Mouse (Mus musculus) layer of hippocampus, adult 9-11 months (tissue): Measurements from ENCODE around the gene Tmed4.
"Not testable (repeated sequence)": the region's sequence is repeated elsewhere in the genome, so short reads cannot be mapped to it uniquely, and the experiment has no call there.

Experiments used
- DNase-seq: peaks from one replicate; pipeline ENCODE4 v3.0.0; 2022

Tmed4 gene

DNA sequence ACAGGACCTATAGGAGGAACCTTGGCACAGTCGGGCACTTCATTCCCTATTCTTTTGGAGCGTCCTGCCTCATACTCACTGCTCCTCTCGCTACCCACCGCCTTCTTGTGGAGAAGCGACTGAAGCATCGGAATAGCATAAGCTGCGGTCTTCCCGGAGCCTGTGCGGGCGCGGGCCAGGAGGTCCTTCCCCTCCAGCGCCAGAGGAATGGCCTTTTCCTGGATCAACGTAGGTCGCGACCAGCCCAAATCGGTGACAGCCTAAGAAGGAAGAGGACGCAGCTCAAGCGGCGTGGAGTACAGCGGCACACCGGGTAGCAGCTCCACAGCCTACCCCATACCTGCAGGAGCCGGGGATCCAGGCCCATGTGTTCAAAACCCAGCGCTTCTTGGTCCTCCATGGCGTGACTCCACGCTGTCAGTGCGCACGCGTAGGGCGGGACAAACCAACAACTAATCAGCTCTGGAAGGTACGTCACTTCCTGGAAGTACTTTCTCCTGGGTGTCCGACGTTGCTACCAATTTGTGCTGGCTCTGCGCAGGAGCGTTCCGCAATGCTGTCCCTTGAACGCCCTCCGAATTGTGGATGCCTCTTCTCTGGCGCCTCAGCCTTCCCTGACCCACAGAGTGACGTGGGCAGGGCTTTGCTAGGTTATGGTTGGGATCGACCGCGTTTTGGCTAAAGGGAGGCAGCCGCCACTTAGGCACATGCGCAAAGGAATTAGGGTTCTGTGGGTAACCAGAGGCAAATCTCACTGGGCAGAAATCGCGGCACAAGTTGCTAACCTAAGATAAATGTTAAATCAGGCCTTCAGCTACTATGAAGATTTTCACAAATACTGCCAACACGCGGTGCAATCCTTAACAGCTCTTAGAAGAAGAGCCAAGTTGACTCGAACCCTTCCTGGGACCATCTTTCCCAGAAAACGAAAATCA is 7.1 kb downstream of the Tmed4 start, which contains the start of gene Ddx56:
Ddx56 (minus strand) TSS at position 453 of the 935 bp plus-strand sequence.
- DNase-seq, result peak; percentile 96

DNA sequence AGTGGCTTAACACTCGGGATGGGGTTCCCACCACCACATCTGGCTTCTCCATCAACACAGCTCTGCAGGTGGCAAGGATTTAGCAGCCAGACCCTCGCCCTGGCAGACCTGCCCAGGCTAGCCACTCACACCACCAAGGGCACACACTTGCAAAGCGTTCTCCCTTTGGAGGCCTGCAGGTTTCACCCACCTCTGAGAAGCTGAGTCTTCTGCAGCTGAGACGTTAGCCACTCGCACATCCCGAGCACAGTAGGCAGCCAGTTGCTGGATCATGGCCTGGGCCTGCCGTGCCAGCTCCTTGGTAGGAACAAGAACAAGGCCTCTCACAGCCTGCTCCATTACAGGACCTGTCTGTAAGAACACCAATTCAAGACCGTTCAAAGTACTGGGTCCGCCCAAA is 8.0 kb downstream of the Tmed4 start:
- DNase-seq, result no peak

DNA sequence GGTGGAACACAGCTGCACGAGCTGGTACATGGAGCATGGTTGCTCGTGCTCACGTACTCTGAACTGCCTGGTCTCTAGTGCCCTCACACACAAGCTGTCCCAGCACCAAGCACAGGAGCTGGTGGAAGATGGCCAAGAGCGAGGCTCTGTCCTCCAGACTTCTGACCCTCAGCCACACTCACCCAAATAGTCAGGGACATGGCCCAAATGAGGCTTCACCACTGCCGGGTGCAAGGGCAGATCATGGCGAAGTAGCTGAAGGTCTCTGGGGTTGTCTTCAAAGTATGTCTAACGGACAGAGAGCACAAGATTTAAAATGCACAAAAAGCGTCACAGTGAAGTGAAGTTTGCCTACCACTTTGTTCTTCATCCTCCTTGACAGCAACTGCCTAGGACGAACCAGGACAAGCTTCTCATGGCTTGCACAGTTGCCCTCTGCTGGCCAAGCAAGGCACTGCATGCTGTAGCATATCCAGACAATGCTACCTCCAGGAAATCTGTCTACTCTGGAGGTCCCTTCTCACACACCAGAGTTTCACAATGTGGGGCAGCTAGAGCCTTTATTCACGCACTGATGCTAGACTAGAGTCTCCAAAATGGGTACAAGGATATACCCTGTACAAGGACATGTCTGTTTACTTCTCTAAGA is 13.1 kb downstream of the Tmed4 start:
- peak; percentile 66 for DNase-seq

DNA sequence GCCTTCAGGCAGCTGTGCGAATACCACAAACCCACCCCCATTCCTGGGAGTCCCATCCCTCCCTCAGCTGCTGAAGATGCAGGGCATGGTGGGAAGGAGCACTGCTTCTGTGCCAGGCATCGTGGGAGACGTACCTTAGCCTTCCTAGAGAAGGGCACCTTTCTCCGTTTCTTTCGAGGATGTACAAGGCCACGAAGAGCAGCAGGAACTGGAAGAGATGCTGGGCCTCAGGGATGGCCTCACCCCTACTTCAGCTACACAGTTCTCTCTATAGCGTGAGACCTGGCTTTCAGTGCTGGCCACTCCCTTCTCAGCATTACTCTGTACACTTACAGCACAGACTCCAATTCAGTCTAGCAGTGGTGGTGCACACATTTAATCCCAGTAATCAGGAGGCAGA is 15.3 kb downstream of the Tmed4 start:
- no peak for DNase-seq

DNA sequence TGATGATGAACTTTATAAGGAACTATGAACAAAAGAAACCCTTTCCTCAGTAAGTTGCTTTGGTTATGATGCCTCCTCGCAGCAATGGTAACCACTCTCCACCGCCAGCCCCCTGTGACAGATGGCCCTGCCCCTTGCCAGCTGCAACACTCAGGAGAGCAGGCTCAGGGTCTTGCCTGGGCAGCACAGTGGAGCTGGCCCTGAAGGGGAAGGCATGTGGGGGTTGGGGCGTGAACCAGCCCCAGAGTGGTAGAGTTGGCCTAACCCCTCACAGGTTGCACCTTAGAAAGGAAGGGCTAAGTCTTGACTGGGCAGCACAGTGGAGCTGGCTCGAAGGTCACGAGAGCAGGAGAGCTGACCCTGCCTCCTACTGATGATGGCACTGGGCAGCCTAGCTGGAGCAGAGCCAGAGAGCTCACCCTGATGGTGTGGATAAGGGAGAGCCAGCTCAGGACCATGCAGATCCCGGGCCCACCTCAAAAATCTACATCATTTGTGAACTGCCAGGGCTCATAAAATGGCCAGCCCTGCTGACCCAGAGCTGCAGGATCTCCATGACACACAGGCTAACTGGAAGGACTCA is 18.1 kb downstream of the Tmed4 start:
- DNase-seq, result no peak

DNA sequence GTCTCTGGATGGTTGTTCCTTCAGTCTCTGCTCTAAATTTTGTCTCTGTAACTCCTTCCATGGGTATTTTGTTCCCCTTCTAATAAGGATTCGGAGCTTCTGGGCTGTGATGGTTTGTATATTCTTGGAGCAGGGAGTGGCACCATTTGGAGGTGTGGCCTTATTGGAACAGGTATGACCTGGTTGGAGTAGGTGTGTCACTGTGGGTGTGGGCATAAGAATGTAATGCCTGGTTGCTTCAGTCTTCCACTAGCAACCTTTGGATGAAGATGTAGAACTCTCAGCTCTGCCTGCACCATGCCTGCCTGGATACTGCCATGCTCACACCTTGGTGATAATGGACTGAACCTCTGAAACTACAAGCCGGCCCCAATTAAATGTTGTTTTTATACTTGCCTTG is 20.1 kb downstream of the Tmed4 start:
- DNase-seq, result not testable (repeated sequence)

DNA sequence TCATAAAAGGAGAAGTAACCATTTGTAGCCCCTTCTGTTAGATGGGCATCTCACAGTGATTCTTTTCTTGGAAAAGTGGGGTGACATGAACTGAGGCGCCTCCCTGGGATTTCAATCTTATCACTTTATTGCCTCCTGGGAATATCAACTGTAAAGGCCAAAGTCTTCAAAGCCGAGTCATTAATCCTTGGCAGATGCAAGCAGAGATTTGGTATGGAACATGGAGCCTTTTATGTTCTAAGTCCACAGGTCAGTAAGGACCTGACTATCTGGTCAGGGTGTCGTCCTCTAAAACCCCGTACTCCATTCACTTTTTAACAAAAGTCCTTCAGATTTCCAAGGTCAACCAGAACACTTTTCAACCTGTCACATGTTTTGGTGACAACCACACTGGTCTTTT is 21.8 kb downstream of the Tmed4 start:
- no peak for DNase-seq

DNA sequence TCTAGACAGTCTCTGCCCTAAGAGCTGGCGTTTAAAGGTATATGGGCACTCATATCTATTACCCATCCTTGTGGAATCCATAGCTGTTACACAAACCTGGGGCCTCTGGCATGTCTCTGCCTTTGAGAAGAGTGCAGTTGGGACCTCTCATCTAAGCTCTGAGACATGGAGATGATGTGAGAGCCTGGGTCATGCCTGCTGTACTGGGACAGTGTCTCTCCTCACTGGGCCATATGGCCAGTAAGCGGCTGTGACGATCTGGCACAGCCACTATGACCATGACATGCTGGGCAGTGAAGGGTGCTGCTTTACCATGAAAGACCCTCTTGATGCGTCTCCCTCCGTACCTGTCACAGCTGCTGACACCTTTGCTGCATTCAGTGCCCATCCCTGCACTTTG is 22.4 kb downstream of the Tmed4 start:
- DNase-seq, result no peak

DNA sequence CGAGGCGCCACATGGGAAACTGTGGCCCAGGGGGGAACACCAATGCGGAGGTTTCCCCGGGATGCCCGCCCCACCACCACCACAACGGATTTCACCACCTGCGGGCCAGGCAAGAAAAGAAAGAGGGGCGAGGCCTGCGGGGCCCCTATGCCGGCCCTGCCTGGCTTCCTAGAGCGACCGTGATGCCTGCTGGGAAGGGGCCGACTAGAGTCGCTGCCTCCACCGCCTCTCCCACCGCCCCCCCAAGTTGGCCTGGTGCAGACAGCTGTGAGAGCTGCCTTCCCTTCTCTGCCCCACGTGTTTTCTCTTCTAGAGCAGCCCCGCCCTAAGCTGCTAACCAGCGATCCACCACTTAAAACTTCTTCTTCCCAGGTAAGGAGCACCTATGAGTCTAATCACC is 30.0 kb downstream of the Tmed4 start:
- no peak for DNase-seq

DNA sequence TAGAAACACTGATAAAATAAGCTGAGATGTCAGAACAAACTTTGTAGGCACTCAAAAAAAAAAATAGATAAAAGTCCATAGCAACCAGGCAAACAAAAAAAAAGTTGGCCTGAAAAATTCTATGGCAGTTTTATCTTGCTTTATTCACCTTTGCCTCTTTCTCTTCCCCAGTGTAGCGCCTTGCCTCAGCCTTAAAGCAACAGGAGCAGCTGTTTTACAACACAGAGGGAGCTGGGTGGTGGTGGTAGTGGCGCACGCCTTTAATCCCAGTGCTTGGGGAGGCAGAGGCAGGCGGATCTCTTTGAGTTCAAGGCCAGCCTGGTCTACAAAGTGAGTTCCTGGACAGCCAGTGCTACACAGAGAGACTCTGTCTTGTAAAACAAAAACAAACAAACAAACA is 41.6 kb downstream of the Tmed4 start:
- no peak for DNase-seq

DNA sequence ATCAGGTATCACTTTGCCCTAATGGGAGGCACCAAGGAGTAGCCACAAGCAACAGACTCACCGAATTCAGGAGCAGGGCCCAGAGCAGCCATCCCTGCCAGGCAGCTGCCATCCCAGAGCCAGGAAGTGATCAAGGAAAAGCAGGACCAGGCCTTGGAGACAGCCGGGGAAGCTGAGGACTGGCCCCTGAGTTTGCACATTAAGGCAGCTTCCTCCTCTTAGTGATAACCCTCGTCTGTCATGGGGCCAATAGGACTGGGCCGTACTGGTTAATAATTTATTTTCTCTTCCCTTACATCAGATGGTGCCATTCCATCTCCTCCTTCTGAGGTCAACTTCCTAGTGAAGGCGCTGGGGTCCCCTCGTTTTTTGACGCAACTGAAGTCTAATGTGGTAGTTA is 44.7 kb downstream of the Tmed4 start, which contains the start of gene Npc1l1:
Npc1l1 (minus strand) TSS at position 132 of the 400 bp plus-strand sequence.
- DNase-seq, result no peak

DNA sequence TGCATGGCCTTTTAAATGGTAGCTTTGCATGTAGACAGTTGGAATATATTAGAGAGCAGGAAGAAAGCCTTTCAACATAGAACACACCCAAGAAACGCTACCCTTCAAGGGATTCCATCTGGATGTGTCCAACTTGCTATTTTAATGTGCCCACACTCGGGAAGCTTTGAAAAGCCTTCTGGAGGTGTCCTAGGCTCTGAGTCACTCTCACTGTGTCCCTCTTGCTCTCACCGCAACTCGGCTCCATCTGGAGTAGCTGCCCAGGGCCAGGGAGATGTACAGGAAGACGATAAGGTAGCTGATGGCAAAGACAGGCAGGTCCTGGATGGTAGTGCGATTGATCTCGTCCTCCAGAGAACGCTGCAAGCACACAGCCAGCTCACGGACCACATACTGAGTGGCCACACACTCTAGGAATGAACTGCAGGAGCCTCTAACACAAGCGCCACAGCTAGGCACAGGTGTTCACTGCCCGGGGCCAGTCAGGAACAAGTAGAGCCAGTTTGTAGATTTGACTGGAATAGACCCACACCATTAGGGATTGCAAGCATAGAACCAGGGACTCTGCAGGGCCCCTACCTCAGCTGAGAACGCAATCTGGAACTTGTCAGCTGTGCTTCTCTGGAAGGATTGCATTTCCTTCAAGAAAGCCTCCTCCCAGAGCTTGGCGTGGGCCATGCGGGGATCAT is 50.0 kb downstream of the Tmed4 start:
- DNase-seq, result peak; percentile 29

DNA sequence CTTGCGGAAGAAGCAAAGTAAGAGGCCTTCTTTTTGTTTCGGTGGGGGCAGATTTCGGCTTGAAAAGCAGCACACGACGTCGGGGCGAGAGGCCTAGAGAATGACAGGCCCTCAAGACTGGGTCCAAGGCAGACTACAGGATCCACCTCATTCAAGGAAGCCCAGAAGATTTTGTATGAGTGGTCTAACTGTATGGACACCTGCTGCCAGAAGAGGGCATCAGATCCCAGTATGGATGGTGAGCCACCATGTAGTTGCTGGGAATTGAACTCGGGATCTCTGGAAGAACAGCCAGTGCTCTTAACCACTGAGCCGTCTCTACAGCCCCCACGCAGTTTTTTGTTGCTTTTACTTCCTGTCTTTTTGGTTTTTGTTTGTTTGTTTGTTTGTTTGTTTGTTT is 52.5 kb downstream of the Tmed4 start:
- no peak for DNase-seq
